Mouse (Mus musculus) ES-Bruce4 (cell line): ENCODE measurements around the gene Prkar1b.

Source experiments
- CTCF ChIP-seq: IDR thresholded peaks from one replicate; pipeline ENCODE4 v1.8.1; 2011; ENCODE audit warnings: low read depth, low read length
- EP300 ChIP-seq: IDR thresholded peaks from 2 replicates; pipeline ENCODE4 v1.6.1; 2011; ENCODE audit warnings: low read depth, low read length; ENCODE audit not compliant: insufficient read depth
- POLR2A ChIP-seq: IDR thresholded peaks from one replicate; pipeline ENCODE4 v1.8.1; 2011; ENCODE audit warnings: low read length; ENCODE audit not compliant: insufficient read depth

DNA sequence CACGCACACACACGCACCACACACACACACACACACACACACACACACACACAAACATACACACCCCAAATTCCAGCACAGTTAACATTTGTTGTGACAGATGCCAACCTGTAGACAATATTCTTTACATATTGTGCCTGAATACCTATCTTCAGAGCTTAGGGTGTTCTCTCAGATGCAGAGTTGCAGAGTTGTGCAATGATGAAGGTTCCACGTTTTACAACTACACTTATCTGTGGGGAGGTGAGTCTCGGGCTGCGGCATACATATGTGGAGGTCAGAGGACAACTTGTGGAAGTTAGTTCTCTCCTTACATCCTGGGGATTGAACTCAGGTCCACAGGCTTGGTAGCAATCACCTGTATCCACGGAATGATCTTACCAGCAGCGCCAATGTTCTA, 34.3 kb downstream of the Prkar1b start:
- TF ChIP-seq POLR2A (no peak), CTCF (no peak), EP300 (no peak)
